Mouse (Mus musculus): ENCODE data around the gene Cdcp2.

Cdcp2 gene

DNA sequence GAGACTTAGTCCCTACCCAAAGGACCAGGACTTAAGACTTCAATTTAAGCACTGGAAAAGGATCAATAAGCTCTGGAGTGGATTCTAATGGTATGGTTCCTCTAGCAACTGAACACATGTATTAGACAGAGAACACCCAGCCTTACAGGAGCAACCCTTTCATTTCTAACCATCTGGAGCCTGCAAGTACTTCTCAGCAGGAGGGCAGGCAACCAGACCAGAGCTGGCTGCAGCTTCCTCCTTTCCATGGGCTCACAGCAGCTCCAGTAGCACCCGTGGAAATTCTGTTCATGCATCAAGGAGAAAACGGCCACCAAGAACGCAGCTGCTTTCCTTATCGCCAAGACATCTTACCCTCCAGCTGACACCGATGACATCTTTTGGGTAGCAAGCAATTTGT lies 39.0 kb downstream of the Cdcp2 start:
- no peak for DNase-seq

DNA sequence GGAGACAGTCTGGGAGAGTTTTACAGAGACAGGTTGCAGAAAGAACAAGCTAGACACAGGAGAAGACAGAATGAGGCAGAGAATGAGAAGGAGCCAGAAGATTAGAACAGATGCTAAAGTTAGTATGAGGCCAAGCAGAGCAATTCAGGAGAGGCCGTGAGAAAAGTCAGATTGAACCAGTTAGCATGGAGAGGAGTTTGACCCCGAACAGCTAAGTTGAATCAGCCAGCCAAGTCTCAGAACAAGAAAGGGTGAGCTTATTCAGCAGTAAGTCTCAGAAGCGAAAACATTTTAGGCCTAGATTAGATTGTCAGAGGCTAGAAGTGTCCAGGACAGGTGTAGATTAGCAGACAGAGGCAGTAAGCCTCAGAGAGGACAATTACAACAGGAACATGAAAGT lies 39.8 kb downstream of the Cdcp2 start:
- no peak for DNase-seq

DNA sequence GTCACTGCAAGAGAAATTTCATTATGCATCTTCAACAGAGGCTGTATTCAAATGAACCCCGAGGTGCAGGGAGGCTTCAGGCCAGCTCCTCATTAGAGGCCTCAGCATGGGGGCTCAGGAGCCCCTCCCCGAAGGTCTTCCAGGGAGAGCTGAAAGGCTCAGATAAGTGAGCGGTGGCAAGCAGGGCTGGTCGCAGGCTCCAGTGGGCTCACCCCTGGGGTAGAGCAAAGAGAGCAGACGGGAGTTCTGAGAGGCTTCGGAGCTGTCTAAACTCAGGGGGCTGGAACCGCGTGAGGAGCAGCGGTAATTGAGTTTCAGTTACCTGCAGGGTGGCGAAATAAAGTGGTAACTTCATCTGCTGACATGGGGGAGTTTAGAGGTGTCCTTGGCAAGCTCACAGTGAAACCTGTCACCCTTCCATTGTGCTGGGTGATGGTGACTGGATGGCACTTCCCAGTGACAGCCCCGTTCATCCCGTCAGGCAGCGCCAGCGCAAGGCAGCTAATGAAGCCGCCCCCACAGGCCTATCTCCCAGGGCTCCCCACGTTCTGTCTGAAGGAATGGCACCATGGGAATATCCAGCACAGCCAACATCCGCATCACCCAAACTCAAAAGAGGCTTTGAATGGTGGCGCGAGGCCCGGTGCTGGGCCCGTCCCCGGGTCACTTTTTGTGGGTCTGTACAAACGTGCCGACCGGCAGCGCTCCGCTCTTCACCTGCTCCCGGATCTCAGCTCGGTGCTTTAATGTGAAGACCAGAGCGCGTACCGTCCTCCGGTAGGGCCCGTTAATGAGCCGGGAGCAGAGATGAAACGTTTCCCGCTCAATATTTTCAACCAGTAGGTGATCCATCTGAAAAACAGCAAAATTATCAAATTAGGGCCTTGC lies 42.5 kb downstream of the Cdcp2 start:
- DNase-seq: no peak

DNA sequence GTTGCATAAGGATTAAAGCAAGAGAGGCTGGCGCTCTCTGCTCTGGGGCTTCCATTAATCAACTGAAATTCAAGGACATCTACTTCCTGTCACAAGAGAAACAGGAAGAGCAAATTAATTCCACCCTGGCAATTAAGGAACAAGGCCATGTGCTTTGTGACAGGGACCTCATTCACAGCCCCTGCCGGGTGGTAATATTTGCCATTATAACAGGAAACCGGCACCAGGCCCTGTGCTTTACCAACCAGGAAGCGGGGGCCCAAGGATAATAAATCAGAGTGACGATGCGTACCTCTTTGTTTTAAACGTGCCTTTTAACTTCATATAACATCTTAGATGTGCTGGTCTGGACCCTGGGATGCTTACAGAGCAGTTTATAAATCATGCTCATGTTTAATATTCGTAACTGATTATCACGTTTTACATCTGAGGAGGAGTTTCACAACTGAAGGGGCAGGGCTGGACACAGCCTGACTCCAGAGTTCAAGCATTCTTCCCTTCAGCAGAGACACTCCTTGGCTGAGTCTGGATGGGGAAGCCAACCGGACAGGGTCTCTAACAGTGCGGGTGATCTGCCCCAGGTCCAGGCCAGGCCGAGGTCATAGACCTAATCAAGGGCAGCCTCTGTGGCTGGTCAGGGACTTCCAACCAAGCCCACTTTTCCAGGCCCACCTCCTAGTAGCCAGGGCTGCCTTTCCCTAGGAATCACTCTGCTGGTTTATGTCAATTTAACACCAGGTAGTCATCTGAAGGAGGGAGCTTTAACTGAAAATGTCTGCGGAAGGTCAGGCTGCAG lies 43.3 kb downstream of the Cdcp2 start:
- DNase-seq: no peak

DNA sequence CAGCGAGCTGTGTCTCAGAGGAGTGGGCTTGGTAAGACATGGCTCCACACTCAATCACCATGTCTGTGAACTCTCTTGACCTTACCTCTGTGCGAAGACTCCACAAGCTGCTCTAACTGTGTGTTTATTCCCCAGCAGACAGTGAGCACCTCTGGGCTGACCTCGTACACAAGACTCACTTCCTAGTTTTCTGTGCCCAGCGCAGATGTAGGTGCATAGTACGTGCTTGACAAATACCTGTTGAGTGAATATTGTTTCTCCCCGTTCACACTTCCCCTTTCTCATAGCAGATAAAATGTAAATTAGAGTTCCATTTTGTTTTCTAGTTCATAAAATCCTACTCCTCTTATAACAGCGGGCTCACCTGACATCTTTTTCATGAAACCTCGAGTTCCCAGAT lies 46.8 kb downstream of the Cdcp2 start:
- DNase-seq: no peak

DNA sequence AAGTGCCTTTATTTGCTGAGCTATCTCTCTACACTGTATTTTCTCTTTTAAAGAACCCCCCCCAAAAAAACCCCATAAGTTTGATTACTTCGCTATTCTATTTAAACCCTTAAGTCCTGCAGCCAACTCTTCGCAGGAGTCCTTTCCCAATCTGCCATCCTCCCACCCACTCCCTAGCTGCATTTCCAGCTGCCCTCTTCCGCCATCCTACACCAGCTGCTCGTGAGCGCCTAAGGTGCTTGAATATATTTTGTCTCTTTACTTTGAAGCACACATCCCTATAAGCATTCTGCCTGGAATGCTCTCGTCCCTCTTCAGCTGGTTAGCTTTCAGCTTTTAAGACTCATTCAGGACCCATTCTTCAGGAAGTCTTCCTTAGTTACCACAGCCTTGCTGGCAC lies 54.3 kb downstream of the Cdcp2 start:
- no peak for DNase-seq

DNA sequence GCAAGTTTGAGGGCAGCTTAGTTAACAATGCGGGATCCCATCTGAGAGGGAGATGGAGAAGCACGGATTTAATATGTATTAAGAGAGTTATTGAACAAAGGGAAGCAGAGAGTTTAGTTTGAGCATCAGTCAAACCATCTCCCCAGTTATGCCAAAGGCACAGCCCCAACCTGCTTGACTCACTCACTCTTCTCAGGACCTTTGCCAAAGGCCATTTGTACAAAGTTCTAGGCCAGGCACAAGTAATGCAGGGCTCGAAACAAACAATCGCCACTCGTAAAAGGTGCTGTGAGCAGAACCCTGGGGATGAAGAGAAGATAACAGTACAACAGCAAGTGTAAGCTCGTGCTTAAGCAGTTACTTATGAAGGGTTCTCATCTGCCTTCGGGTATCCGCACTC lies 55.9 kb downstream of the Cdcp2 start:
- no peak for DNase-seq

DNA sequence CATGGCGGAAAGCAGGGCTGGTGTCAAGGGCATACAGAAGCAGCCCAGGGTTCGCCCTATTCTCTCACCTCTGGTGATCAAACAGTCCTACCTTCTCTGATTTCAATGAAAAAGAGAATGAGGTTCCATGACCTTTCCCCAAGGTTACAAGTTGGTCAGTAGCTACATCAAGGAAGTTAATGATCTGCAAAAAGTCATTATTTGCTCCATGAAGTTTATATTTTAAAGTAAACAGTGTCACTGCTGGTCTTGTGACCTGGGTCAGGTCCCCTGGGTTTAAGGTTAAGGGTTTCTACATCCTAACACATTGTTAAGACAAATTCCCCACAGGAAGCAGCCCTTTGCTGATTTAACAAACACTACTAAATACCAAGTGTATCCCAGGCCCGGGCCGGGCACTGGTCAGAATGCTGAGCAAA lies 60.3 kb downstream of the Cdcp2 start:
- DNase-seq: no peak

DNA sequence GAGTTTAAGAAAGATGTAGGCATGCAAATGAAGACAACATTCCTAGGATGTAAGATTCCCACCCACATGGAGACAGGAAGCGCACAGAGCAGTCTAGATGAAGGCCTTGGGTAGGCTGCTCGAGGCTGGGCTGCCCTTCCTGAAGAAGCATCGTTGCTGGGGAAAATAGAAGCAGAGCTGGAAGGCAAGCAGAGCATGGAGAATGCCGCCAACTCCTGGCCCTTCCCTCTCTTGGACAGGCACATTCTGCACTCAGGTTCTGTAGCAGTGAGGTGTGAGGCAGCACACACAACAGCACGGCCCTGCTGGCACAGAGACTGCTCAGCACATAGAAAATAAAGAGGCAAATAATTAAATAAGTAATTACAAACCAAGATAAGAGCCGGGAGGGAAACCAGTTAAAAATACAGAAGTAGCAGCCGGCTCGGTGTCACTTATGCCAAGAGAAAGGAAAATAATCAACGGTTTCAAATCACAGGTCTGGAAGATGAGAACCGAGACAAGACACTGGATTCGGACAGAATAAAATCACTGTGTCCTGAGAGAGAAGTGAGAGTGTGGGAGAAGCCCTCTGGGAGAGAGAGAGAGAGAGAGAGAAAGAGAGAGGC lies 62.6 kb downstream of the Cdcp2 start:
- DNase-seq: no peak

DNA sequence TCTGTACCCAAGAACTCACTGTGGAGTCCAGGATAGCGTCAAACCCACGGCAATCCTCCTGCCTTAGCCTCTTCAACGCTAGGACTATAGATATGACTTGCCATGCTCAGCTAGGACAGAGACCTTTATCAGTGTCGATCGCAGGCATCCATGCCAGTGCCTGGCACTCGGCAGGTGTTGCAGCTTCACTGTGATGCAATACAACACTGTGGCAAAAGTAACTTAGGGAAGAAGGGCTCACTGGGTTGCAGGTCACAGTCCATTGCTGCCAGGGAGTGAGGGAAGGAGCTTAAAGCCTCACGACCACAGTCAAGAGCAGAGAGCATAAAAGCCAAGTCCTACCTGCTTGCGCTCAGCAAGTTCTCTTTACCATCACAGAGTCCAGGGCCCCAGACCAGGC lies 63.5 kb downstream of the Cdcp2 start:
- DNase-seq: no peak

All from thymus, postnatal 36 days (tissue).